Mouse (Mus musculus) erythroblast, embryonic 14.5 days (primary cell): ENCODE data around the gene Cit.
"Not testable (repeated sequence)": the region's sequence is repeated elsewhere in the genome, so short reads cannot be mapped to it uniquely, and the experiment has no call there.

Experiments
- GATA1 ChIP-seq: IDR thresholded peaks from 2 replicates; pipeline ENCODE4 v1.6.1; 2012; ENCODE audit warnings: low read length, inconsistent platforms, mixed read lengths
- TAL1 ChIP-seq: IDR thresholded peaks from 3 replicates; pipeline ENCODE4 v1.6.1; 2012; ENCODE audit warnings: low read length, inconsistent platforms, mixed read lengths

GRCm38 (mm10) chr5:115833806-115834205, 11.3 kb upstream of the Cit start:
- TF ChIP-seq GATA1, TAL1: not testable (repeated sequence)
